Mouse (Mus musculus) cortical plate, adult 2 months (tissue): ENCODE results near the gene Me3.

Source experiments
- CTCF ChIP-seq: fragments of 200-500 bp; IDR thresholded peaks from 2 replicates; pipeline ENCODE4 v1.5.1; 2011; ENCODE audit warnings: mild to moderate bottlenecking, control low read depth, low read length; ENCODE audit not compliant: insufficient read depth; ENCODE audit errors: extremely low read depth
- POLR2A ChIP-seq: fragments of 200-500 bp; IDR thresholded peaks from 2 replicates; pipeline ENCODE4 v1.6.1; 2011; ENCODE audit warnings: mild to moderate bottlenecking, low read length, control low read depth; ENCODE audit not compliant: insufficient read depth; ENCODE audit errors: extremely low read depth

DNA sequence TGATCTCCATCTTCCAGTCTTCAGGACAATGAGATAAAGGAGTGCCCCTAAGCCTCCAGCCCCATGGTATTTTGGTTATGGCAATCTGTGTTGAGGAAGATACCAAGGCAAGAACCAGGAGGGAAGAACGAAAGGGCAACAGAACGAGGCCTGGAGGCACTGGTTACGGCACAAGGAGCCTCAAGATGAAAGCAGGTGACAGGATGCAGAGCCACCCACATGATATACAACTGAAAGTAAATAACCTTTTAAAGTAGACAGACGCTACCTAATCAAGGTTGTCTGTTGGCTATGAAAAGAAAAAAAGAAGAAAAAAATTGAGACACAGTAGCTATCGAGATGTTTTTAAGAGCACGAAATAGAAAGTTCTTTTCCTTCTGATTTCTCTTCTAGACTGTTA lies 16.0 kb upstream of the Me3 start:
- TF ChIP-seq CTCF (no peak), POLR2A (no peak)
